Mouse (Mus musculus) hindbrain, embryonic 11.5 days (tissue): Measurements from ENCODE around the gene Mum1. TPM values are rescaled to one million over a fixed set of nuclear protein-coding genes. Genes with fewer than 3 reads are reported as not detected.

Experiments used
- ATAC-seq: fragments of 200-750 bp; cut with Nextera tagmentation; 2 replicates; pipeline ENCODE4 v1.8.0; 2017; ENCODE audit warnings: mild to moderate bottlenecking, moderate TSS enrichment, moderate library complexity; ENCODE audit not compliant: low FRiP score
- DNase-seq: peaks from one replicate; pipeline ENCODE4 v3.0.0-alpha.2; 2015; ENCODE audit warnings: low spot score
- H3K27ac ChIP-seq: fragments of 300-500 bp; sonication (generic); 2 replicates; pipeline ENCODE4 v1.5.1; 2014; ENCODE audit warnings: mild to moderate bottlenecking, low read depth, low read length
- H3K27me3 ChIP-seq: fragments of 300-500 bp; sonication (generic); 2 replicates; pipeline ENCODE4 v1.6.1; 2014; ENCODE audit warnings: mild to moderate bottlenecking, low read length, moderate library complexity, mixed read lengths; ENCODE audit not compliant: control insufficient read depth, insufficient read depth
- H3K36me3 ChIP-seq: fragments of 300-500 bp; sonication (generic); 2 replicates; pipeline ENCODE4 v1.6.1; 2014; ENCODE audit warnings: mild to moderate bottlenecking, low read length, moderate library complexity, mixed read lengths; ENCODE audit not compliant: control insufficient read depth, insufficient read depth
- H3K4me1 ChIP-seq: fragments of 300-500 bp; sonication (generic); replicated peaks from 2 replicates; pipeline ENCODE4 v1.6.1; 2014; ENCODE audit warnings: low read length, mixed read lengths; ENCODE audit not compliant: control insufficient read depth, insufficient read depth
- H3K4me2 ChIP-seq: fragments of 300-500 bp; sonication (generic); replicated peaks from 2 replicates; pipeline ENCODE4 v1.6.1; 2014; ENCODE audit warnings: mild to moderate bottlenecking, low read depth, low read length
- H3K4me3 ChIP-seq: fragments of 300-500 bp; sonication (generic); 2 replicates; pipeline ENCODE4 v1.5.1; 2014; ENCODE audit warnings: low read depth, low read length
- H3K9ac ChIP-seq: fragments of 300-500 bp; sonication (generic); 2 replicates; pipeline ENCODE4 v1.6.1; 2014; ENCODE audit warnings: low read depth, low read length
- H3K9me3 ChIP-seq: fragments of 300-500 bp; sonication (generic); 2 replicates; pipeline ENCODE4 v1.6.1; 2016; ENCODE audit warnings: low read length; ENCODE audit not compliant: control insufficient read depth
- WGBS: fragments of 180-500 bp; shearing (Covaris S2); extraction: QIAGEN DNeasy Blood & Tissue Kit; methylation state at CpG from one replicate; pipeline ENCODE4 v1.1.7; 2014; 5-methylcytosine and 5-hydroxymethylcytosine counted together
- polyA plus RNA-seq: library from polyadenylated mRNA; unstranded; fragments of >200 nt; fragmentation: Nextera tagmentation; extraction: Ambion mirVana; gene quantifications from 2 replicates; pipeline ENCODE4 v1.2.1, GENCODE M21; 2014

The Mum1 gene
- 49.4 and 57.3 TPM in 2 replicates for polyA plus RNA-seq

- Histone ChIP-seq H3K27me3 (no peaks in the 10 kb centered on the region), H3K4me2 (peak within 1 kb of the TSS; percentile 93), H3K4me3 (peak within 1 kb of the TSS; percentile 85), H3K9ac (peak within 1 kb of the TSS; percentile 95), H3K27ac (peak within 1 kb of the TSS; percentile 90), H3K9me3 (no peaks in the 10 kb centered on the region), H3K4me1 (peaks cover 11% of the 10 kb centered on the region), H3K36me3 (no peaks in the 10 kb centered on the region)
- under 1% methylated on average over 58 of the region's 75 CpGs for WGBS
- ATAC-seq (peak; percentile 98), DNase-seq (peak; percentile 99)
Measured at GRCm38 (mm10) chr10:80226416-80227165, at the start of gene Mum1. Mum1 (plus strand) TSS chr10:80226434.

- no peak for DNase-seq
- Histone ChIP-seq H3K4me2 (no peak overlapping the region), H3K9ac (peak overlapping the region; percentile 19; the same call in 1 of the 2 replicates), H3K36me3 (no peaks in the 10 kb centered on the region), H3K27ac (no peak overlapping the region), H3K9me3 (no peaks in the 10 kb centered on the region), H3K27me3 (no peaks in the 10 kb centered on the region), H3K4me3 (no peak overlapping the region), H3K4me1 (peaks cover 14% of the 10 kb centered on the region)
- 61% methylated on average over 7 of the region's 7 CpGs for WGBS
- ATAC-seq: no peak
Measured at GRCm38 (mm10) chr10:80177441-80178279, 48.6 kb upstream of the Mum1 start.

GRCm38 (mm10) chr10:80179068-80180051 is 46.9 kb upstream of the Mum1 start, which contains the start of gene Efna2:
Efna2 (plus strand) TSS chr10:80179482.
- 2% methylated on average over 54 of the region's 106 CpGs for WGBS
- H3K27ac ChIP-seq: peak within 1 kb of the TSS; percentile 84
- H3K9ac ChIP-seq: peak within 1 kb of the TSS; percentile 99
- peak; percentile 80 for ATAC-seq
- peaks cover 14% of the 10 kb centered on the region for H3K4me1 ChIP-seq
- no peaks in the 10 kb centered on the region for H3K36me3 ChIP-seq
- peak within 1 kb of the TSS; percentile 90 for H3K4me2 ChIP-seq
- peak within 1 kb of the TSS; percentile 93 for H3K4me3 ChIP-seq
- H3K27me3 ChIP-seq: no peaks in the 10 kb centered on the region
- peak; percentile 84 for DNase-seq
- no peaks in the 10 kb centered on the region for H3K9me3 ChIP-seq

GRCm38 (mm10) chr10:80180288-80180687 is 45.9 kb upstream of the Mum1 start:
- Histone ChIP-seq H3K4me2 (peak overlapping the region; percentile 90), H3K27me3 (0 out of 2 replicates have a peak, but pooled peaks cover 2% of the 10 kb centered on the region), H3K9me3 (no peaks in the 10 kb centered on the region), H3K9ac (peak overlapping the region; percentile 99), H3K4me1 (peaks cover 14% of the 10 kb centered on the region), H3K36me3 (no peaks in the 10 kb centered on the region), H3K4me3 (peak overlapping the region; percentile 93), H3K27ac (no peak overlapping the region)
- ATAC-seq (no peak), DNase-seq (no peak)
- WGBS: 51% methylated on average over 6 of the region's 6 CpGs

GRCm38 (mm10) chr10:80180823-80181222 is 45.4 kb upstream of the Mum1 start:
- Histone ChIP-seq H3K27me3 (0 out of 2 replicates have a peak, but pooled peaks cover 2% of the 10 kb centered on the region), H3K4me3 (peak overlapping the region; percentile 93), H3K27ac (no peak overlapping the region), H3K9ac (peak overlapping the region; percentile 99), H3K36me3 (no peaks in the 10 kb centered on the region), H3K4me1 (peaks cover 14% of the 10 kb centered on the region), H3K4me2 (peak overlapping the region; percentile 90), H3K9me3 (no peaks in the 10 kb centered on the region)
- no peak for DNase-seq
- 50% methylated on average over 5 of the region's 5 CpGs for whole genome bisulfite sequencing
- ATAC-seq: no peak

GRCm38 (mm10) chr10:80182547-80182946 is 43.7 kb upstream of the Mum1 start:
- ATAC-seq (no peak), DNase-seq (no peak)
- 0 out of 2 replicates have a peak, but pooled peaks cover 2% of the 10 kb centered on the region for H3K36me3 ChIP-seq
- H3K27ac ChIP-seq: no peak overlapping the region
- H3K9me3 ChIP-seq: no peaks in the 10 kb centered on the region
- H3K27me3 ChIP-seq: 0 out of 2 replicates have a peak, but pooled peaks cover 2% of the 10 kb centered on the region
- WGBS: 93% methylated on average over 7 of the region's 7 CpGs
- no peak overlapping the region; the same call in 1 of the 2 replicates for H3K4me2 ChIP-seq
- H3K4me3 ChIP-seq: no peak overlapping the region
- H3K4me1 ChIP-seq: peaks cover 14% of the 10 kb centered on the region
- H3K9ac ChIP-seq: no peak overlapping the region

GRCm38 (mm10) chr10:80186649-80187048 is 39.6 kb upstream of the Mum1 start:
- Histone ChIP-seq H3K27ac (no peak overlapping the region), H3K4me3 (no peak overlapping the region), H3K9ac (no peak overlapping the region), H3K27me3 (0 out of 2 replicates have a peak, but pooled peaks cover 2% of the 10 kb centered on the region), H3K4me2 (no peak overlapping the region), H3K36me3 (0 out of 2 replicates have a peak, but pooled peaks cover 4% of the 10 kb centered on the region), H3K4me1 (peaks cover 10% of the 10 kb centered on the region), H3K9me3 (no peaks in the 10 kb centered on the region)
- ATAC-seq: no peak
- no peak for DNase-seq
- 32% methylated on average over 27 of the region's 27 CpGs for WGBS

GRCm38 (mm10) chr10:80187739-80188138 is 38.5 kb upstream of the Mum1 start:
- ATAC-seq: no peak
- DNase-seq: no peak
- Histone ChIP-seq H3K4me1 (peaks cover 10% of the 10 kb centered on the region), H3K27me3 (peaks cover 4% of the 10 kb centered on the region; the same call in 1 of the 2 replicates), H3K9me3 (no peaks in the 10 kb centered on the region), H3K9ac (no peak overlapping the region), H3K27ac (no peak overlapping the region), H3K4me2 (no peak overlapping the region), H3K4me3 (no peak overlapping the region), H3K36me3 (0 out of 2 replicates have a peak, but pooled peaks cover 4% of the 10 kb centered on the region)
- WGBS: 90% methylated on average over 10 of the region's 10 CpGs
